Mouse (Mus musculus) retina, postnatal 7 days (tissue): Measurements from ENCODE around the gene Tcirg1.

Source experiments
- DNase-seq: peaks from one replicate; pipeline ENCODE4 v3.0.0-alpha.2; 2012; ENCODE audit warnings: low read depth, low spot score

Tcirg1 gene

DNA sequence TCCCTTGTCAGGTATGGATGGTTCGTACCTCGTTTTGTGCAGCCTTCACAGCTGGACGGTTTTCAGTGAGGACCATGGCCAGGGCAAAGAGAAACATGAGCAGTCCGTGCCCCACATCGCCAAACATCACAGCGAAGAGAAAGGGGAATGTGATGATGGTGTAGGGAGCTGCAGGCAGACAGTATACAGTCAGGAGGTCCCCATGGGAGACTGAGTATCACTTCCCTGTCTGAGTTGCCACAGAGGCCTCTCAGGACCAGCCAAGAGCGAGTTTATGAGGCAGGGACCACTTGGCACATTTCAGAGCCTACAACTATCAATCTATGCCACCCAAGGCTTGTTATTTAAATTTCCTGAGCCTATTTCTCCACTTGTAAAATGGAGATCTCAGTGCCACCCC is 8.0 kb downstream of the Tcirg1 start:
- no peak for DNase-seq

DNA sequence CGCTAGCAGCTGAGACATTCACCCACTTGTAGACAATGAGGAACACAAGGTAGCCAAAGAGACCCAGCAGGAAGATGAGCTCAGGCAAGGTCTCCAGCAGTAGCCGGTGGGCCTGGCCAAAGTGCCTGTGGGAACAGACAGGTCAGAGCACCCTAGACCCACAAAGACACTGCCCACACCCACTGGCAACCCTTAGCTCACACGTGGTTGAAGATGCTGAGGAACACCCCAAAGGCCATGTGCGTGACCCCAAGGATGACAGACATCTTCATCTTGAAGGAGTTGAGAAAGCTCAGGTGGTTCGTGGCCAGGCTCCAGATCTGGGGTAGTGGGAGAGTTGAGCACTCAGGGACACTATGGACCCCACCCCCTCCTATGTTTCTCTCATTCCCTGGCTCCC is 9.4 kb downstream of the Tcirg1 start:
- DNase-seq: no peak

DNA sequence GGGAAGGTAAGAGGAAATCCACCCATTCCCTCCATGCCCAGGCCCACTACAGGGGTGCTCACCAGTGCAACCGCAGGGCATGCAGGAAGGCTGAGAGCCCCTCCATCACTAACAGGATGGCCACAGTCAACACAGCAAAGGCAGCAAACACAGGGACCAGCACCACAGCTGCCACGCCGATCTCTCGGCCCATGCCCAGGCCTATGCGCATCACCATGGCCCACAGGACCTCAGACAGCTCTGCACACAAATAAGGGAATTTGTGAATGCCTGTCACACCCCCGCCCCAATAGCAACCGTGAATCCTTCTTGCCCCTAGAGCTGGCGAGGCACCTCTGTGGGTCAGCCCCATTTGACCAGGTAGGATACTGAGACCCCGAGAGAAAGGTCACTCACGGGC is 10.7 kb downstream of the Tcirg1 start:
- no peak for DNase-seq

DNA sequence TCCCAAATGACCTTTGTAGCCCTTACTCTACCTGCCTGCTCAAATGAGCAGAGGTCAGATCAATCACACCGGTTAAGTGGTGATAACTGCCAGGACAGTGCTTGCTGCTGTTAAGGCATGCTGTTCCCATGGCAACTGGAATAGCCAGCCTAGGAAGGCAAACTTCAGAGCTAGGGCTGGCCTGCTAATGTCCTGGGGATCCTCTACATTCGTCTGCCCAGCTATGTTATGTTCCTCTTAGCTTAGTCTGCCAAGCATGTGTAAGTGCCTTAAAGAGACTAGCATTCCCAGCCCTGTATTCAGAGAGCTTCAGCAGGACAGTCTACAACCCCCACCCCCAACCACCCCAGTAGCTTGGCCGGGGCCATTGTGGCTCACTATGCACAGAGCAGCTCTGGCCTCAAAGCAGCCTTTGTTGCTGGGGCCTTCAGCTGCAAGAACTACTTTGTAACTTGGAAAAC is 11.7 kb downstream of the Tcirg1 start:
- no peak for DNase-seq

DNA sequence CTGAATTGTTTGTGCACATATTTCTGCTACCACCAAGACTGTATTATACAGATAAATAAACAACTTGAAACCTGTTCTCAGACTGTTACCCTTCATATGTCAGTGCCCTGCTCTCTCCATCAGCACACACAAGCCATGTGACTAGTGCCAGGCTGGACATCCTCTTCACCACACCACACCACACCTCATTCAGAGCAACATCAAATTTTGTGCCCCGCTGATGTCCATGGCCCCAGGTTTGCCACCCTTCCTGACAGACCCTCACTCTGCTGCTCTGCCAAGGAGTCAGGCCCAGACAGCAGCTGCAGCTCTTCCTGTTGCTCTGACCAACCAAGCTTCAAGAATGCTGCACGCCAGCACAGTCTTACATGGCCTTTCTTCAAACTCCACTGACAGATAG is 12.6 kb downstream of the Tcirg1 start:
- DNase-seq: no peak

DNA sequence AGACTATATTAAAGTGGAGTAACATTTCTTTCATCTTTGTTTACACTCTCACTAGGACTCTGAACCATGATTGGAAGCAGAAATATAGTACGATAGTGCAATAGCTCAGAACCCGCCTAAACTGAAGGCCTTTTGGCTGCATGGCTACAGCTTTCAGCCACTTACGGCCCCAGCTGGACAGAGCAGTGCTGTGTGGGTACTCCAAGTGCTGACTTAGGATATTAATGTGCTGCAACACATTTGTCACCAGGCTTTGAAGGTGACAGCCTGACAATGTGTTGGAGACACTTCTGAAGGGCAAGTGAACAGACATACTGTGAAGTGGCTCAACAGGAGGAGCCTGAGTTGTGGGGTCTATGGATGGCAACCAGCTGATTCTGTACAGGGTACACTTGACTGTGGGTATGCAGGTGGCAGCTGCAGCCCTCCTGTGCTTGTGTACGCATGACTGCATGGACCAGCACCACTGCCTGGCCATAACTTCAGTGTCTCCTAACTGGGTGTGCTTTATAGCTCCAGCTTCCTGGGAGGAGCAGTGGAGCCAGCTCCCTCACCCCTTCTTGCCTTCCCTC is 13.3 kb downstream of the Tcirg1 start:
- no peak for DNase-seq

DNA sequence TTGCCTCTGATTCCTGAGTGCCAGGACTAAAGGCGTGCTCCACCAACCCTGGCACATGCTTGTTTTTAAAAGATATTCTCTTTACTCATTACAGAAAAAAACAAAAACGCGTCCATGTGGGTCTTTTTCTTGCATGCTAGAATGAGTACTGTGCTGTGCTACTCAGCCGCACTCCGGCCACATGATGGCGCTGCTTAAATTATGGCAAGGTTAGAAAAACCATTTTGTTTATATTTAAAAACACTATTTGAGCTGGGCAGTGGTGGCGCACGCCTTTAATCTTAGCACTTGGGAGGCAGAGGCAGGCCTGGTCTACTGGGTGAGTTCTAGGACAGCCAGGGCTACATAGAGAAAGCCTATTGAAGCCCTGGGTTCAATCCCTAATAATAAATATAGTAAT is 16.8 kb downstream of the Tcirg1 start:
- DNase-seq: no peak

DNA sequence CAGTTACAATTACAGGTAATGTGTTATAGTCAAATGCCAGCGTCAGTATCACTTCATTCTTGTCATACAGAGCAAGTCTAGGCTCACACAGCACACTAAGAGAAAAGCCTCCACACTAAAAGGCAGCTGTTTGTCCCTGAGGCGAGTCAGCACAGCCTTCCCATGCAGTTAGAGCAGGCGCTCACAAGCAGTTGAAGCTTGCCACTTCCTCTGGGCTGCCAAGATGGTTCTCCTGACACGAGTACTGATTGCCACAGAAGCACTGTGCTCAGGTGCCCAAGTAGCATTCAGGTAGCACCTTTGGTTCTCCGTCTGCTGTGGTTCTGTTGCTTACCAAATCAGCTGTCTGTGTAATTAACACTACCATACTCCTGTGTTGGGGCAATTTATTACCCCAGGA is 17.8 kb downstream of the Tcirg1 start:
- no peak for DNase-seq

DNA sequence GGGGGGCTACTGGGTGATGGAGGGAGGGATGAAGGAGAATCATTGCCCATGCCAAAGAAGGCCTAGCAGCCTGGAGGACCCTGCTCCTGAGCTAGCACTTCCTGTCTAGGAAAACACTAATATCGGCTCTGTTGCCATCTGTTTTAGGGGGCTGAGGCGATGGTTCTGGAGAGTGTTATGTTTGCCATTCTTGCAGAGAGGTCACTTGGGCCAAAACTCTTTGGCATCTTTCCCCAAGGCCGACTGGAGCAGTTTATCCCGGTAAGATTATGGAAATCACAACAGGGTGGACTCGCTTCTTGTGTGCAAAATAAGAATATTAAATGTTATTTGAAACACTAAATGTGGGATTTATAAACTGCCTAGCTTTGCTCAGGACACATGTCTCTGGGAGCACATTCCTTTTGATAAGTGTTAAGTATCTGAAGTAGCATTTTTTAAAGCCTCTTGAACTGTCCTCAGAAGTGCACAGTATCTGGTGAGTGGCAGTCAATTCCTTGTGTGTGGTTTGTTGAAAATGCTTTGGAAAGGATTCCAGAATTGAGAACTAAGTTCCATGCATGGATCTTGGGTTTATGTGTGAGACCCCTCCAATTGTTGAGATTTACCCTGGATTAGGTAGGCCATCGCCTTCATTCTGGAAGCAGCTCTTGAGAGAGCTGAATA is 22.5 kb downstream of the Tcirg1 start:
- no peak for DNase-seq

DNA sequence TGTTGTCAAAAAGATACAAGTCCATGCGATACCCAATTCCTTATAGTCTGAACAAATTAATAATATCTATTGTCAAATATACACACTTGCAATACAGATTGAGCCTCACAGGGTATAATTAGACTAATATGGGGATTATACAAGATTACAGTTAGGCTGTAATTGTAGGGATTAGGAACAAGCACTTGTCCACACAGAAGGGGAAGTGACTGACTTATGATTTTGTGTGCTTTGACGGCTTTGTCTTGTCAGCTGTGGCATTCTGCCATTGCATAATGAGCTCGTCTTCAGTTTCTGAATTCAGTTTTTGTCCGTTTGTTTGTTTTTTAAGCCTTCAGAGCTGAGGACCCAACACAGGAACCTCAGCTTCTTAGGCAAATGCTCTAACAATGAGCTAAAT is 24.7 kb downstream of the Tcirg1 start:
- no peak for DNase-seq

DNA sequence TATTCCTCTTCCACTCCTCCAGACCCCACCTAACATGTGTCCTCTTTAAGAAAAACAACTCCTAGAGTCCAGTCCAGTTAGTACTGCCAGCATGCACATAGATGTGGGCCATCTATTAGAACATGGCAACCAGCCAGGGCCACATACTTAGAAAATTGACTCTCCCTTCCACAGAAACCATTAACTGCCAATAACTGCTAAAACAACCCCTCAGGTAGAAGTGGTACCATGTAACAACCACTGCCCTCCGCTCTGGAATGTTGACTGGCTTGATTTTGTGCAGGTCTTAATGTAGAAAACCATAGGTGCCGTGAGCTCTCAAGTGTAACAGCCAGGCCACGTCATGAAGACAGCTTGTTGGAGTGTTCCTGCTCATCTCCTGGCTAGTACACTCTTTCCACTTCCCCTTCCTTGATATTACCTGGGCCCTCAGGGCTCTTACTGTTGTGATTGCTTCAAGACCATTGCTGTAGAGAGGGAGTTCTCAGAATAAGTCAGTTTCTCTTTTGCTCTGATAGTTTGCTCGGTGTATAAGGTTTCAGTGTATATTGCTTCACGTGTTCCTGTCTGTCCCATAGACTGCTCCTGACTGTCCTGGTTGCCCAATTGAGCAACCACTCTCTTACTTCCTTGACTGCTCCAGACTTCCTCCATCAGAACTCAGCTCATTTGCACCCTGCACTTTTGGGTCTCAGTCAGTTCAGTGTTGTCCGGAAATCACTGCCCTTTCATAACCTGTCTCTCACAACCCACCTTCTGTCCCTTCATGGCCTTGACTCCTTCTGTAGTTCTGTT is 26.7 kb downstream of the Tcirg1 start:
- no peak for DNase-seq

DNA sequence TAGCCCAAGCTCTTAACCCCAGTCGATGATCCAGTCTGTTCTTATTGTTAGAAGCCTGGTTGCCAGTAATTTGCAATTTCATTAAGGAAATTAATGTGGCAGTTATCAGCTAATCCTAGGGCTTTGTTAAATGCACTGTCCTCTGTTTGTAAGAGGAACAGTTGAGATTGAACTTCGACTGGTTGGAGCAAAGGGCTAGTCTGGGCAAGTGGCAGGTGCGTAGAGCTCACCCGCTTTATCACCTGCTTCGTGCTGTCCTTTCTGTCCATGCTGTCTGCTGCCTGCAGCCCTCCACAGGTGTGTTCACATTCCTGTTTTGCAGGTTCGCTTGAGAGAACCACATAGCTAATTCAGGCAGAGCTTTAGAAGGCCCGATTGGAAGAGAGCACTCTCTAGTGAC is 31.9 kb downstream of the Tcirg1 start:
- no peak for DNase-seq

DNA sequence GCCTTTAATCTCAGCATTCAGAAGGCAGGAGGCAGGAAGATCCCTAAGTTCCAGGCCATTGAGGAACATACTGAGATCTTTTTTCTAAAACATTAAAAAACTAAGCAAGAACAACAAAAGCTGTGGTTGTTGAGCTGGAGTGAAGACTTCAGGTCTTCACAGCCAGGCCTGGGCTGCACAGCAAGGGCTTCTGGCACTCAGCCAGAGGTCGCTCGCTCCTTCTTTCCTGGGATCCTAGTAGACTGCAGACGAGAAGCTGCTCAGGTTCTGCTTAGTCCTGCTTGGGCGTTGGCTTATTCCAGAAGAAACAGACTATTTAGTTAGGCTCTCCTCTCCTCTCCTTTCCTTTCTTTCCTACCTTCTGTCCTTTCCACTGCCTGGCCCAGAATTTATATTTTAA is 34.6 kb downstream of the Tcirg1 start:
- no peak for DNase-seq

DNA sequence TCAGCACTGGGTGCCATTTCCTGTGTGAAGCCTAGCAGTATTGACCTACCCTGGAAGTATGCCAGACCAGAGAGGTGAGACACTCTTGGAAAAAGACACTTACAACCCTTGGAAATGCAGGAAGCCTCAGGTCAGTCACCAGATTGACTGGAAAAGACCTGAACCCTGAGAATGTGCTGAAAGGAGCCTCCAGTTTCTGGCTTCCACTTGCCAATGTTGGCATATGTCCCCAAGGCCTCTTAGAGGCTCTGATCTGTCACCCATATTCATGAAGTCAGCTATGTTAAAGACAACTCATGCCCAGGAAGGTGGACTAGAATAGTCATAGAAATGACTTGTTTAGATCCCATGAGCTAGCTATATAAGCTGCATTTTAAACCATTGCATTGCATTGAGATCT is 35.5 kb downstream of the Tcirg1 start:
- DNase-seq: no peak

DNA sequence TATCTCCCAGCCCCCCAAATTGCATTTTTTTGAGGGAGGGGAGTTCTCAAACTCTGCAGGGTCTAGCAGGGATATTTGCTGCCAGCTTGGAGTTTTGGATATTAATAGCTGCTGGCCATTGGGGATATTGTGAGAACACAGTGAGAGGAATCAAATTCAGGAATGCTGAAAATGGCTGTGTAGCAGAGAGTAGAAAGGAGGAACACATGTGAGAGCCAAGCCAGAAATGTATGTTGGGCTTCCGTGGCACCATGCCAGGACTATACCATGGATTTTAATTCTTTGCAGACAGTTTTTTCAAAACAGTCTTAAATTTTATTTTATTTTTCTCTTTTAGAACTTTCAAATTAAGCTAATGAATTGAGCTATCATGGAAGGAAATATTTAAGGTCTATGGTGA is 38.6 kb downstream of the Tcirg1 start:
- DNase-seq: no peak

DNA sequence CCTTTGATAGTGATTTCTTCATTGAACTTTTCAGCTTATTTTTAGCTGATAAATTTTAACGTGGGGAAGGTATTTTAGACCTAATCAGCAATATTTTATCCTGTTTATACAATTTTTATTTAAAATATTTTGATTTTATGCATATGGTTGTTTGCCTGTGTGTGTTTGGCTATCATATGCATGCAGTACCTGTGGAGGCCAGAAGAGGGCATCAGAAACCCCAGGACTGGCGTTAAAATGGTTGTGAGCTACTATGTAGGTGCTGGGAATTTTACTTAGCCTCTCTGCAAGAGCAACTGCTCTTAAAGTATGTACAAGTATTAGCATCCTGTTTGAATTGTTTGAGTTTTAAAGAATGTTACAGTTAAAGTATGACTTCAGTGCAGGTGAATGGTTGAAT is 42.0 kb downstream of the Tcirg1 start:
- no peak for DNase-seq

DNA sequence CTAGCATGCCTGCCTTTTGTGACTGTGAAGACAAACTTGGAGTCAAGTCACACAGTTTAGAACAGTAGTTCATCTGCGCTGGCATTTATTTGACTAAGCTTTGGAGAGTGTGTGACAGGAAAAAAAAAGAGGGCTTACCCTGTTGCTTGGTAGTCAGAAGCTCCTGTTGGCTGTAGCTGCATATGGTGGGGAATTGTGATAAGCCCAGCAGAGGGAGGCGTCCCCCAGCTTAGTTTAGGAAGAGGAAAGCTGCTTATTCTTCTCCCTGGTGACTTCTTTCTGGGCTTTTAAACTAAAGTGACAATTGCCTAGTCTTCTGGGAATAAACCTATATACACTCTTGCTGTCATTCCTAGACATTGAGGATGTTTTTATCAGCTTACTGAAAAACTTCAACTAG is 44.2 kb downstream of the Tcirg1 start:
- DNase-seq: peak; percentile 32

DNA sequence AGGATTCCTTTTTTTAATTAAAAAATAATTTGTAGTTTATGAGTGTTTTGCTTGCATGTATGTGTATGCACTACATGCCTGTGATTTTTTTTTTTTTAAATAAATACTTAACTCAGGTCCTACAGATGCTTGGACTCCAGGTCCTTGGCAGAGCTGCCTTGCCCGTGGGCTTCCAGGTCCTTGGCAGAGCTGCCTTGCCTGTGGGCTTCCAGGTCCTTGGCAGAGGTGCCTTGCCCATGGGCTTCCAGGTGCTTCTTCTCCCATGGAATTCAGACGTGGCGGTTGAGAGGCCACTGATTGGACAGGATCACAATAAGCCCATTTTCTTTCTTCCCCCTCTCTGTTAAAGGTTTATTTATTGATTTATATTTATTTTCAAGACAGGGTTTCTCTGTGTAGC is 49.7 kb downstream of the Tcirg1 start:
- DNase-seq: no peak

DNA sequence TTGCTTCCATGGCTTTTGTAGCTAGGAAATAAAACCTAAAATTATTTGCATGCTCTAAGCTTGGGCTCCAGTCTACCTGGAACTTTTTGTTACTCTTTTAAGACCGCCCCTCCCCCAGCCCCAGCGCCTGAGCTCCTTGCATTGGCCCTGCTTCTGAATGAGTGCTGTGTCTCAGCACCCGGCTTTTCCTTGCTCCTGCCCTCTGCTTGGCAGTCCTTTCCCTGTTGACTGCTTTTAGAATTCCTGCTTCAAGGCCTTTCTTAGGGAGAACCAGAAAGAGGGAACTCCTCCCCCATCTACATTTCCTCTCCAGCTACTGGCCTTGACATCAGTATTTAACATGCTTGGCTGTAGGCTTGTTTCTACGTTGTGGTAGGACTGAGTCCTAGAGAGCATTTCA is 51.3 kb downstream of the Tcirg1 start:
- DNase-seq: no peak

DNA sequence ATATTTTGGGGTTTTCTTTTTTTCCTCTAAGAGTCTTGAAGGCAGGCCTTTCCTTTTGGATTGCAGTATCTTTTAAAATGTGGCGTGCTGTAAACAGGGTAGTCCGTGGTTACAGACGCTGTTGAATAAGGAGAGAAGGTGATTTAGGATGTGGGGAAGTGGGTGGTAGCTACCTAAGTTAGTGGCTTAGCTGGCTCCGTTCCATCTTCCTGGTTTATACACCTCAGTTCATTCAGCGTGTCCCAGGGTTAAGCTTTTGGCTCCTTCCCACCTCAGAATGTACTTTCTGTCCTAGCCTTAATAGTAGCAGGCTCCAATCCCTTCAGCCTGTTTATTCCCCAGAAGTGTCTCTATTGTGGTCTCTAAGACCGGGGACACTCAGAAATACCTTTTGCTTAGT is 51.8 kb downstream of the Tcirg1 start:
- no peak for DNase-seq

DNA sequence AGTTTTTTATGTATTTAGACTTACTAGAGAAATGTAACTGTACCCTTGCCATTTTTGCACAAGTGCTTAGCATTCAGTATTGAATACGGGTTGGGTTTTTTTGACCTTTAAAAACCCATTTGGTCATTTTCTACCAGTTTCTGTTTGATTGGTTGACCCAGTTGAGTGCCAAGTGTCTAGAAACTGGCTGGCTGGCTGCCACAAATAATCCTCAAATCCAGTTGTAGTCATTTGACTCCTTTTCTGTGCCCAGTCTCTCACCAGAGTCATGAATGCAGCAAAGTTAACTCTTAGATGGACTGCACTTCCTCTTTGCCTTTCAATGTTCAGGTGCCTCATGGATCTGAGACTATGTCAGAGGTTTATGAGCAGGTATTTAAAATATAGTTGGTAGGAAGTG is 53.0 kb downstream of the Tcirg1 start:
- DNase-seq: no peak

DNA sequence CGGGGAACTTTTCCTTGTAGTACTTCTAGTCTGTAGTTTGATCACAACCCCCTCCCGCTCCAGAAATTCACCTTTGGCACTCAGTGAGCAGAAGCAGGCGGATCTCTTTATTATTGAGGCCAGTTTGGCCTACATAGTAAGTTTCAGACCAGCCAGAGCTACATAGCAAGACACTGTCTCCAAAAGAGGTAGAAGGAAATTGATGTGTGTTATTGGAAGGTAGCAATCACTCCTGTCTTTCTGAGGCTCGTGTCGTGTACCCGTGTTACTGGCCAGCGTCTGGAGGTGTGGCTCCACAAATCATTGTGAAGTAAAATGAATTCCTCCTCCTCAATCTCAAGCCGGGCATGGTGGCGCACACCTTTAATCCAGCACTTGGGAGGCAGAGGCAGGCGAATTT is 53.8 kb downstream of the Tcirg1 start:
- DNase-seq: no peak
